Mouse (Mus musculus) spleen, postnatal 14 days (tissue): Measurements from ENCODE around the gene Olfr547.
"Not testable (repeated sequence)": the region's sequence is repeated elsewhere in the genome, so short reads cannot be mapped to it uniquely, and the experiment has no call there.

Source experiments
- DNase-seq, 2 experiments: peaks; one replicate each; pipeline ENCODE4 v3.0.0; 2021 to 2022; ENCODE audit warnings: low spot score in 2 of 2

Gene Olfr547

GRCm38 (mm10) chr7:102534449-102534848 lies at the start of gene Olfr547:
Gene Olfr547 (plus strand): TSS chr7:102534749.
- DNase-seq: no peak

GRCm38 (mm10) chr7:102484766-102485165 lies 49.8 kb upstream of the Olfr547 start:
- DNase-seq: not testable (repeated sequence)

GRCm38 (mm10) chr7:102486105-102486504 lies 48.4 kb upstream of the Olfr547 start:
- DNase-seq: no peak

GRCm38 (mm10) chr7:102488161-102488560 lies 46.4 kb upstream of the Olfr547 start, which contains the start of gene Olfr544:
Gene Olfr544 (minus strand): TSS chr7:102488313.
- DNase-seq: no peak

- not testable (repeated sequence) for DNase-seq
Measured at GRCm38 (mm10) chr7:102494416-102494815, 40.1 kb upstream of the Olfr547 start.

GRCm38 (mm10) chr7:102499473-102499872 lies 35.1 kb upstream of the Olfr547 start, which contains the start of gene Olfr545:
Gene Olfr545 (minus strand): TSS chr7:102499573.
- no peak for DNase-seq

- no peak for DNase-seq
Measured at GRCm38 (mm10) chr7:102501986-102502385, 32.6 kb upstream of the Olfr547 start.

- peak; percentile 34 to 62 for DNase-seq
Measured at GRCm38 (mm10) chr7:102506848-102507247, 27.7 kb upstream of the Olfr547 start.

GRCm38 (mm10) chr7:102508066-102508465 lies 26.5 kb upstream of the Olfr547 start:
- DNase-seq: no peak

GRCm38 (mm10) chr7:102508666-102509065 lies 25.9 kb upstream of the Olfr547 start:
- DNase-seq: no peak

- no peak for DNase-seq
Measured at GRCm38 (mm10) chr7:102509726-102510125, 24.8 kb upstream of the Olfr547 start.

- no peak for DNase-seq
Measured at GRCm38 (mm10) chr7:102511927-102512326, 22.6 kb upstream of the Olfr547 start.

- DNase-seq: peak; percentile 63 to 80
Measured at GRCm38 (mm10) chr7:102512814-102513435, 21.6 kb upstream of the Olfr547 start.

GRCm38 (mm10) chr7:102514144-102514543 lies 20.4 kb upstream of the Olfr547 start:
- no peak for DNase-seq

- DNase-seq: no peak
Measured at GRCm38 (mm10) chr7:102516261-102517050, 18.1 kb upstream of the Olfr547 start.

GRCm38 (mm10) chr7:102517051-102517335 lies 17.6 kb upstream of the Olfr547 start:
- no peak for DNase-seq

- no peak for DNase-seq
Measured at GRCm38 (mm10) chr7:102529052-102529451, 5.5 kb upstream of the Olfr547 start.

GRCm38 (mm10) chr7:102540596-102540995 lies 6.0 kb downstream of the Olfr547 start, which contains the start of gene Olfr548-ps1:
Gene Olfr548-ps1 (plus strand): TSS chr7:102540896.
- DNase-seq: no peak

- no peak for DNase-seq
Measured at GRCm38 (mm10) chr7:102541251-102541650, 6.7 kb downstream of the Olfr547 start.

- DNase-seq: no peak
Measured at GRCm38 (mm10) chr7:102549570-102549969, 15.0 kb downstream of the Olfr547 start, which contains the start of gene Olfr549. Gene Olfr549 (plus strand): TSS chr7:102549870.

- DNase-seq: no peak
Measured at GRCm38 (mm10) chr7:102553279-102553678, 18.7 kb downstream of the Olfr547 start.

- DNase-seq: peak; percentile 71 to 78
Measured at GRCm38 (mm10) chr7:102564999-102565997, 30.7 kb downstream of the Olfr547 start, which contains the start of gene Trim21. Gene Trim21 (minus strand): TSS chr7:102565486.
